Mouse (Mus musculus): ENCODE data around the gene Sergef. TPM values are rescaled to one million over a fixed set of nuclear protein-coding genes. Genes with fewer than 3 reads are reported as not detected.
A peak's percentile ranks its signal among the peaks of the same experiment; 100 is the strongest.
"Not testable (repeated sequence)": the region's sequence is repeated elsewhere in the genome, so short reads cannot be mapped to it uniquely, and the experiment has no call there.

Sergef gene
- total RNA-seq, 2 experiments from 2014 or later: 62.2 to 69.4 TPM

DNA sequence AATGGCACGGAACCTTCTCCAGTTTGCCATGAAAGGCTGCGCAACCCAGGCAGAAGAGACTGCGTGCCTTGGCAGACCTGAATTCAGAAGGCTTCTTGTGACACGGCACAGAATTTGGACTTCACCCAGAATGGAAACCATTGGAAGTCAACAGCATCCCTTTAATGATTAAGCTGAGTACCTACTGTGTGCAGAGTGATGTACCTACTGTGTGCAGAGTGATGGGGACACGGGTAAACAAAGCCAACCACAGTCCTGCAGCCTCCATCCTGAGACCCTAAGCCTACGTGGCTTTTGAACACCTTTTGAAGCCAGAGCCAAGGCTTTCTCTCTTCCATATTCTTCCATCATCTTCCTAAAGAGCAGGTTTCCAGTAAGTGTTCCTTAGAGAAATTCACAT lies 56.9 kb downstream of the Sergef start:
- intact Hi-C loops (cut with DNase I): no loop called here
- no peak for DNase-seq

GRCm38 (mm10) chr7:46581358-46581930 lies 58.2 kb downstream of the Sergef start:
- intact Hi-C loops (cut with DNase I): no loop called here
- no peak for DNase-seq

DNA sequence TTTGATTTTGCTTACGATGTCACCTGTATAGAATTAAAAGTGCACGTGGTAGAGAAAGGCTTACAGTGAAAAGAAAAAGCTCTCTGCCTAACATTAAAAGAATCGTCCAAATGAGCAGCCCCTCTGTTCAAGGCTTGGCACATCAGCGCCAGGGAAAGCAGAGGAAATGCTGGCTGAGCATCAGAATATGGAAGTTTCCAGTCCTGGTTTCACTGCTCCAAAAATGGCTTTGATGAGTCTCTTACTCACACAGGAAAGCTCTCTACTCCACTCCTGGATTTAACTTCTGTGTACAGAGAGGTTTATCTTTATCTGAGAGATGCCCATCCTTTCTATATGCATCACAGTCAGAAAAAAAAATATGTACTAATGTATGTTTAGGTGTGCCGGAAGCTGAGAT lies 61.5 kb downstream of the Sergef start:
- intact Hi-C loops (cut with DNase I): no loop called here
- no peak for DNase-seq

GRCm38 (mm10) chr7:46575897-46576296 lies 63.7 kb downstream of the Sergef start:
- no peak for DNase-seq
- intact Hi-C loops (cut with DNase I): no loop called here

DNA sequence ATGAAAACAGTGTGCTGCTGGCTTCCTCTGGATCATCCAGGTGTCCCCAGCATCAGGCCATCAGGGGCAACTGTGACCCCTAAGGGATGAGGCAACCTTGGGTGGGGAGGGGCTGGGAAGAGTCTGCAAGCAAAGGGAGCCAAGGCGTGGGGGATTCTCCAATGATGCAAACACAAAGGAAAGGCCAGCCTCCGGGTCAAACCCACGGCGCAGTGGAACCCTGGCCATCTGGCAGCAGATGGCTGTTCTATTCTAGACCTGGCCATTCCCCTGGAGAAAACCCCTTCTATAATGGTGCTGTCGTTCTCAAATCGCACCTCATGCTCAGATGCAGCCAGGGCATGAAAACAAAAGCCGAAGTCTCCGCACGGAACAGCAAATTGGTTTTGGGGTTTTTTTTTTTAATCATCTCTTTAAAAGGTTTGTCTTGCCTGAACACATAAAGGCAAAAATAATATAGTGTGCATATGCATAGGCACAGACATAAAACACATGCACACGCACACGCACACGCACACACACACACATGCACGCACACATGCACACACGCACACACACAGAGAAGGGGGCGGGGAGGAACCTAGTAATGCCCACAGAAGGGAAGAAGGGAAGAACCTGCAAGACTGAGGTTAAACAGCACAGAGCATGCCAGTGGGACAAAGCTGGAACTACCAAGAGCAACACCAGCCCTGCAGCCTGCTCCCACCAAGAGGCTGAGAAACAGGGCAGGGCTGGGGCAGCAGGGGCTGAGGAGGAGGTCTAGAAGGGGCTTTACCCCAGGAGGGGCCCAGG lies 66.6 kb downstream of the Sergef start:
- intact Hi-C loops (cut with DNase I): no loop called here
- peak; percentile 76 for DNase-seq

DNA sequence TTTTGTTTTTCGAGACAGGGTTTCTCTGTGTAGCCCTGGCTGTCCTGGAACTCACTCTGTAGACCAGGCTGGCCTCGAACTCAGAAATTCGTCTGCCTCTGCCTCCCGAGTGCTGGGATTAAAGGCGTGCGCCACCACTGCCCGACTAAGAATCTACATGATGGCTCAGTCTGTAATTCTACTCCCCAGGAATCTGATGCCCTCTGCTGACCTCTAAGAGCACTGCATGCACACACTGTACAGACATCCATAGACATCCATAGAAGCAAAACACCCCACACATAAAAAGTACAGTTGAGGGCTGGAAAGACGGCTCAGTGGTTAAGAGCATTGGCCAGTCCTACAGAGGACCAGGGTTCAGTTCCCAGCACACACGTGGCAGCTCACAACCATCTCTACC lies 70.1 kb downstream of the Sergef start:
- DNase-seq: peak; percentile 46
- intact Hi-C loops (cut with DNase I): not testable (repeated sequence)

- no peak for DNase-seq
- intact Hi-C loops (cut with DNase I): no loop called here
These were observed 73.1 kb downstream of the Sergef start for GRCm38 (mm10) chr7:46566318-46567007.

GRCm38 (mm10) chr7:46565374-46565773 lies 74.2 kb downstream of the Sergef start:
- intact Hi-C loops (cut with DNase I): no loop called here
- no peak for DNase-seq

GRCm38 (mm10) chr7:46563801-46564200 lies 75.8 kb downstream of the Sergef start:
- DNase-seq: peak; percentile 29
- intact Hi-C loops (cut with DNase I): no loop called here

DNA sequence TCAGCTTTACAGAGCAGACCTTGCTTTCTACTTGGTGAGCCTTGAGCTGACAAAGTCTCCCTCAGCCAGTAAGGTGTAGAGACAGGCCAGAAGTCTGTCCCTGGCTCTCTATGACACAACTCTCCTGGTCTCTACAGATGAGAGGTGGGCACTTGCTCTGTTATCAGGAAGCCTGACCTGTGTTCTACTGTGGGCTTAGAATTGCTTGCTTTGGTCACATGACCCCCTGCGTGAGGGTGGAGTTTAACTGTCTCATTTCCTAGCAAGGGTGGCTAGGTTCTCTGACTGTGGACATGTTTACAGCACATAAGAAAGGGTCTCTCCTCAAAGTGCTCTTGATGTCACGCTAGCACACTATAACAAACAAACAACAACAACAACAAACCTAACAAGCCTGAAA lies 79.5 kb downstream of the Sergef start:
- DNase-seq: no peak
- intact Hi-C loops (cut with DNase I): no loop called here

GRCm38 (mm10) chr7:46559643-46560042 lies 80.0 kb downstream of the Sergef start:
- peak; percentile 43 for DNase-seq
- intact Hi-C loops (cut with DNase I): no loop called here

GRCm38 (mm10) chr7:46559006-46559405 lies 80.6 kb downstream of the Sergef start:
- intact Hi-C loops (cut with DNase I): no loop called here
- DNase-seq: no peak

- intact Hi-C loops (cut with DNase I): no loop called here
- DNase-seq: peak; percentile 64
These were observed 81.6 kb downstream of the Sergef start for GRCm38 (mm10) chr7:46557996-46558395.

- intact Hi-C loops (cut with DNase I): no loop called here
- DNase-seq: peak; percentile 24
These were observed 82.2 kb downstream of the Sergef start for GRCm38 (mm10) chr7:46557387-46557786.

GRCm38 (mm10) chr7:46556358-46557118 lies 83.1 kb downstream of the Sergef start:
- peak; percentile 33 for DNase-seq
- intact Hi-C loops (cut with DNase I): no loop called here

DNA sequence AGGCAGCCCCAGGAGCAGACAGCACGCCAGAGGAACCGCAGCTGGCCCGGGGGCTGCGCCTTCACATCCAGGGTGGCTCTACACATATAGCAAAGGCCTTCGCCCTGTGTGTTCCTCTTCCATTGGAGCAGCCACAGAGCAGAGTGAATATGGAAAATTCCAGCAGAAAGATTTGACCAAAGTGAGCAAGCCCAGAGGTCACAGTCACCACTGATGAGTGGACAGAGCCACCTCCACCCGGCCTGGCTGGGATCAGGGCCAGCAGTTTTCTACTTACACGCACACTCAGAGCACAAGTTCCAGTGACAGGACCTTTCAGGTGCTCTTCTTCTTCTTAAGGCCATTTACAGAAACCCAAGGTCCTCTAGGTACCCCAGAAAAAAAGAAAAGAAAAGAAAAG lies 83.9 kb downstream of the Sergef start:
- intact Hi-C loops (cut with DNase I): no loop called here
- DNase-seq: no peak

DNA sequence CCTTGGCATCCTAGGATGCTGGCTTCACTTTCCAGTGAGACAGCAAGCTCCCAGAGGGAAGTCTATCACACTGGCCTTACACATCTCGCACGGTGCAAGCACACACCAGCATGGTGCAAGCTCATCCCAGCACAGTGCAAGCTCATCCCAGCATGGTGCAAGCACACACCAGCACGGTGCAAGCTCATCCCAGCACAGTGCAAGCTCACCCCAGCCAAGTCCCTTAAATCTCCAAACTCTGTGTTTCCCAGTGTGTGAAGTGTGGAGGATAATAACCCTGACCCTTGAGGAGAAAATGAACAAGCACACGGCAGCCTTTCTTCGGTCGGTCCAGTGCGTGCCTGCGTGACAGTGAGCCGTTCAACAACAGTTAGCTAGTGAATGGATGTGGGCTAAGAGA lies 84.8 kb downstream of the Sergef start:
- intact Hi-C loops (cut with DNase I): no loop called here
- DNase-seq: no peak

- DNase-seq: peak; percentile 21
- intact Hi-C loops (cut with DNase I): no loop called here
These were observed 85.6 kb downstream of the Sergef start for GRCm38 (mm10) chr7:46554003-46554402.

GRCm38 (mm10) chr7:46551935-46552752 lies 87.5 kb downstream of the Sergef start:
- intact Hi-C loops (cut with DNase I): no loop called here
- DNase-seq: no peak

DNA sequence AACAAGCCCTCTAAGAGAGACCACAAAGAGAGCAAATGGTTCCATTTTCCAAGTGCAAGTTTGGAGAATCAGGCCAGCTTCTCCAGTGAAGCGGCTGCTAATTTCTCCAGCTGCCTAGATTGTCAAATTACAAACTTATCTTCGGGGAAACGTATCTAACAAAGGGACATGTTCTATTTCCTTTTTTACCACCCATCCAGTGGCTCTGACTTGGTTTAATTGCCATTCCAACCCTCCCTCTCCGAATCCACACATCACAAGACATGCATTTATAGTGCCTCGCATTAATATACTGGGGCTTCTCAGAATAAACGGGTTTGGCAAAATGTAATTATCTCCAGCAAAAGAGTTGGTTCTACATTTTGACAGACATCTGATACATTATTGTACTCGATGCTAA lies 88.4 kb downstream of the Sergef start:
- DNase-seq: no peak
- intact Hi-C loops (cut with DNase I): no loop called here

Data from left cerebral cortex, postnatal 4 days (tissue).